Mouse (Mus musculus): Measurements from ENCODE around the gene Lef1. TPM values are rescaled to one million over a fixed set of nuclear protein-coding genes. Genes with fewer than 3 reads are reported as not detected.
A peak's percentile ranks its signal among the peaks of the same experiment; 100 is the strongest.

Gene Lef1
- polyA plus RNA-seq, 1 experiment from 2014 or later = 60.8 TPM

- Histone ChIP-seq H3K9me3 (ENCODE audit: control insufficient read depth, low read length) (no peaks in the 10 kb centered on the region), H3K27me3 (ENCODE audit: control insufficient read depth, insufficient read depth, low read length) (no peaks in the 10 kb centered on the region), H3K9ac (ENCODE audit: low read length) (no peak overlapping the region), H3K27ac (replicated peaks; ENCODE audit: low read depth, low read length) (no peak overlapping the region), H3K4me3 (ENCODE audit: low read depth, low read length) (no peak overlapping the region), H3K4me2 (ENCODE audit: low read depth, severe bottlenecking) (no peak overlapping the region; the same call in 1 of the 2 replicates), H3K36me3 (ENCODE audit: control insufficient read depth, insufficient read depth, low read length) (no peaks in the 10 kb centered on the region), H3K4me1 (ENCODE audit: control insufficient read depth, insufficient read depth, low read length) (peaks cover 9% of the 10 kb centered on the region)
- ATAC-seq (ENCODE audit: insufficient number of reproducible peaks, low FRiP score, low TSS enrichment, low read depth) (no peak), DNase-seq (ENCODE audit: low spot score) (no peak)
- WGBS = 69% methylated on average over 6 of the region's 6 CpGs
These were observed 160.1 kb downstream of the Lef1 start for GRCm38 (mm10) chr3:131270381-131270780.

GRCm38 (mm10) chr3:131271157-131271556 is 160.9 kb downstream of the Lef1 start:
- Histone ChIP-seq H3K9ac (ENCODE audit: low read length) (peak overlapping the region; percentile 68), H3K4me3 (ENCODE audit: low read depth, low read length) (peak overlapping the region; percentile 65), H3K4me2 (ENCODE audit: low read depth, severe bottlenecking) (peak overlapping the region; percentile 81), H3K36me3 (ENCODE audit: control insufficient read depth, insufficient read depth, low read length) (no peaks in the 10 kb centered on the region), H3K4me1 (ENCODE audit: control insufficient read depth, insufficient read depth, low read length) (peaks cover 9% of the 10 kb centered on the region), H3K9me3 (ENCODE audit: control insufficient read depth, low read length) (no peaks in the 10 kb centered on the region), H3K27ac (replicated peaks; ENCODE audit: low read depth, low read length) (no peak overlapping the region), H3K27me3 (ENCODE audit: control insufficient read depth, insufficient read depth, low read length) (no peaks in the 10 kb centered on the region)
- 9% methylated on average over 8 of the region's 8 CpGs for WGBS
- ATAC-seq (ENCODE audit: insufficient number of reproducible peaks, low FRiP score, low TSS enrichment, low read depth) = no peak
- peak; percentile 74 for DNase-seq (ENCODE audit: low spot score)

- Histone ChIP-seq H3K4me1 (ENCODE audit: control insufficient read depth, insufficient read depth, low read length) (peaks cover 9% of the 10 kb centered on the region), H3K9me3 (ENCODE audit: control insufficient read depth, low read length) (no peaks in the 10 kb centered on the region), H3K4me3 (ENCODE audit: low read depth, low read length) (peak within 1 kb of the TSS; percentile 65), H3K4me2 (ENCODE audit: low read depth, severe bottlenecking) (peak within 1 kb of the TSS; percentile 81), H3K36me3 (ENCODE audit: control insufficient read depth, insufficient read depth, low read length) (no peaks in the 10 kb centered on the region), H3K27ac (replicated peaks; ENCODE audit: low read depth, low read length) (no peak within 1 kb of the TSS), H3K9ac (ENCODE audit: low read length) (peak within 1 kb of the TSS; percentile 68), H3K27me3 (ENCODE audit: control insufficient read depth, insufficient read depth, low read length) (no peaks in the 10 kb centered on the region)
- peak; percentile 91 for DNase-seq (ENCODE audit: low spot score)
- under 1% methylated on average over 52 of the region's 54 CpGs for WGBS
- ATAC-seq (ENCODE audit: insufficient number of reproducible peaks, low FRiP score, low TSS enrichment, low read depth) = peak; percentile 92
These were observed 161.5 kb downstream of the Lef1 start, which contains the start of gene Hadh for GRCm38 (mm10) chr3:131271559-131272373. Gene Hadh (minus strand): TSS chr3:131272101.

- 31% methylated on average over 10 of the region's 10 CpGs for WGBS
- Histone ChIP-seq H3K4me3 (ENCODE audit: low read depth, low read length) (peak overlapping the region; percentile 65), H3K36me3 (ENCODE audit: control insufficient read depth, insufficient read depth, low read length) (no peaks in the 10 kb centered on the region), H3K27me3 (ENCODE audit: control insufficient read depth, insufficient read depth, low read length) (no peaks in the 10 kb centered on the region), H3K27ac (replicated peaks; ENCODE audit: low read depth, low read length) (no peak overlapping the region), H3K4me1 (ENCODE audit: control insufficient read depth, insufficient read depth, low read length) (peaks cover 9% of the 10 kb centered on the region), H3K9me3 (ENCODE audit: control insufficient read depth, low read length) (no peaks in the 10 kb centered on the region), H3K4me2 (ENCODE audit: low read depth, severe bottlenecking) (peak overlapping the region; percentile 81), H3K9ac (ENCODE audit: low read length) (0 out of 2 replicates have a peak overlapping the region, but pooled peaks have one; percentile 5)
- peak; percentile 37 for DNase-seq (ENCODE audit: low spot score)
- ATAC-seq (ENCODE audit: insufficient number of reproducible peaks, low FRiP score, low TSS enrichment, low read depth) = no peak
These were observed 162.3 kb downstream of the Lef1 start for GRCm38 (mm10) chr3:131272374-131273100.

Other genes starting within 250 kb of the Lef1 start
- gene Hadh, start 161.6 kb downstream of the Lef1 start, polyA plus RNA-seq (2014; fragmentation: Nextera tagmentation; extraction: Ambion mirVana) = 106 and 114 TPM in 2 replicates
- gene Cyp2u1, start 192.8 kb downstream of the Lef1 start, polyA plus RNA-seq (2014; fragmentation: Nextera tagmentation; extraction: Ambion mirVana) = 1.1 and 1.7 TPM in 2 replicates